Comparison of ENCODE assay signal across 10 mouse cellular contexts in the genomic region with DNA sequence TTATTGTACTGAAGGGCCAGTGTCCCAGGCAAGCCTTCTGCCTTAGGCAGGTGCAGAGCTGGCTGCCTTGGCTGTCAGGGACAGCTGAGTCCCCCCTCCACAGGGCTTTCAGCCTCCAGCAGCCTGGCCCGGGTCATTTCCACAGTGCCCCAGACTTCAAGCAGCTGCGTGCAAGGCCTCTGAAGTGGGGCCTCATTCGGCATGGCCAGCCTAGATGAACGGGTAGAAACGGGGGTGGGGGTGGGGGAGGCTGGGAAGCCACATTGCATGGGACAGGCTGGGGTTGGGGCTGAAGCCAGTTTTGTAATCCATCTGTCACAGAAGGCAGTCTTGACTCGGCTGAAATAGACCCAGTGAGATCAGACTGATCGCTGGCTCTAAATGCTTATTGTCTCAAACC. TPM values are rescaled to one million over a fixed set of nuclear protein-coding genes. Genes with fewer than 3 reads are reported as not detected.
DNase-seq lines count a peak whose midpoint lies in the region; ATAC-seq and TF ChIP-seq lines count a peak whose summit lies in the region.
"Had no signal": no experiment of that assay in that cellular context is flagged by ENCODE, and none has a peak within 500 bp of the region (broad histone marks: within the 10 kb centered on the region; RNA-seq: fewer than 3 reads in every experiment).

No protein-coding gene starts in this region.

- no peak overlapping the region for H3K4me2 ChIP-seq in lung, embryonic 15.5 days
- no peak overlapping the region for H3K4me2 ChIP-seq in forebrain, postnatal 0 days (ENCODE audit: low read depth)
- H3K4me2 ChIP-seq in limb, embryonic 15.5 days, result no peak overlapping the region
- H3K4me2 ChIP-seq in neural tube, embryonic 14.5 days (ENCODE audit: low read depth, low read length), result no peak overlapping the region
- H3K4me2 ChIP-seq: embryonic facial prominence, embryonic 13.5 days had no signal

- H3K9ac ChIP-seq in lung, embryonic 15.5 days, result no peak overlapping the region
- H3K9ac ChIP-seq in forebrain, postnatal 0 days, result no peak overlapping the region
- no peak overlapping the region for H3K9ac ChIP-seq in limb, embryonic 15.5 days
- H3K9ac ChIP-seq in neural tube, embryonic 14.5 days (replicated peaks; ENCODE audit: low read depth, low read length), result 0 out of 2 replicates have a peak overlapping the region, but pooled peaks have one; percentile 11
- H3K9ac ChIP-seq: embryonic facial prominence, embryonic 13.5 days had no signal

- 21% methylated on average over 7 of the region's 7 CpGs for WGBS in lung, embryonic 15.5 days
- 14% methylated on average over 7 of the region's 7 CpGs for WGBS in forebrain, postnatal 0 days
- WGBS in limb, embryonic 15.5 days, result 24% methylated on average over 7 of the region's 7 CpGs
- 5% methylated on average over 7 of the region's 7 CpGs for WGBS in neural tube, embryonic 14.5 days

- no peaks in the 10 kb centered on the region for H3K9me3 ChIP-seq in lung, embryonic 15.5 days
- H3K9me3 ChIP-seq in forebrain, postnatal 0 days (ENCODE audit: low read length), result no peaks in the 10 kb centered on the region
- no peaks in the 10 kb centered on the region for H3K9me3 ChIP-seq in limb, embryonic 15.5 days
- H3K9me3 ChIP-seq in neural tube, embryonic 14.5 days (ENCODE audit: control insufficient read depth, low read length), result no peaks in the 10 kb centered on the region
- H3K9me3 ChIP-seq: embryonic facial prominence, embryonic 13.5 days had no signal

- no peak for DNase-seq in lung, postnatal 4 days
- no peak for DNase-seq in forebrain, postnatal 0 days
- no peak for DNase-seq in lung, postnatal 14 days
- no peak for DNase-seq in frontal cortex, postnatal 36 days (ENCODE audit: low spot score in 2 of 2)
- DNase-seq in ovary, adult 18-20 months (ENCODE audit: low spot score), result no peak

- no peak overlapping the region for H3K4me3 ChIP-seq in lung, embryonic 15.5 days
- no peak overlapping the region for H3K4me3 ChIP-seq in forebrain, postnatal 0 days (ENCODE audit: low read depth, low read length)
- H3K4me3 ChIP-seq in limb, embryonic 15.5 days, result no peak overlapping the region
- no peak overlapping the region for H3K4me3 ChIP-seq in neural tube, embryonic 14.5 days (ENCODE audit: low read depth, low read length)
- H3K4me3 ChIP-seq: embryonic facial prominence, embryonic 13.5 days had no signal

- no peak for TF ChIP-seq CTCF in forebrain, postnatal 0 days (IDR thresholded peaks at IDR 0.05; ENCODE audit: low read depth)

- H3K4me1 ChIP-seq in lung, embryonic 15.5 days, result peaks cover 15% of the 10 kb centered on the region; the same call in 1 of the 2 replicates
- H3K4me1 ChIP-seq in forebrain, postnatal 0 days (ENCODE audit: insufficient read depth), result peaks cover 8% of the 10 kb centered on the region; the same call in 1 of the 2 replicates
- H3K4me1 ChIP-seq in limb, embryonic 15.5 days, result peaks cover 5% of the 10 kb centered on the region; the same call in 1 of the 2 replicates
- H3K4me1 ChIP-seq in neural tube, embryonic 14.5 days (ENCODE audit: control insufficient read depth, insufficient read depth, low read length), result peaks cover 16% of the 10 kb centered on the region

- no peaks in the 10 kb centered on the region for H3K27me3 ChIP-seq in lung, embryonic 15.5 days
- no peaks in the 10 kb centered on the region for H3K27me3 ChIP-seq in forebrain, postnatal 0 days (ENCODE audit: insufficient read depth, low read length)
- no peaks in the 10 kb centered on the region for H3K27me3 ChIP-seq in limb, embryonic 15.5 days
- H3K27me3 ChIP-seq in neural tube, embryonic 14.5 days (ENCODE audit: control insufficient read depth, insufficient read depth, low read length), result no peaks in the 10 kb centered on the region
- H3K27me3 ChIP-seq: CH12.LX had no signal

- peak; percentile 39; the same call in 1 of the 2 replicates for ATAC-seq in lung, embryonic 15.5 days (ENCODE audit: borderline replicate concordance, extremely low read depth, low FRiP score, low TSS enrichment)
- ATAC-seq in forebrain, postnatal 0 days, result peak; percentile 53
- ATAC-seq in limb, embryonic 15.5 days (ENCODE audit: insufficient number of reproducible peaks, low FRiP score, low TSS enrichment, low read depth), result peak; percentile 59; the same call in 1 of the 2 replicates
- ATAC-seq in neural tube, embryonic 14.5 days (ENCODE audit: low read depth), result peak; percentile 69

- H3K27ac ChIP-seq in lung, embryonic 15.5 days, result no peak overlapping the region
- H3K27ac ChIP-seq in forebrain, postnatal 0 days (ENCODE audit: low read depth, low read length), result no peak overlapping the region
- H3K27ac ChIP-seq in limb, embryonic 15.5 days, result no peak overlapping the region
- peak overlapping the region; percentile 60 for H3K27ac ChIP-seq in neural tube, embryonic 14.5 days (ENCODE audit: low read depth, low read length)
- H3K27ac ChIP-seq: embryonic facial prominence, embryonic 13.5 days had no signal

- no peaks in the 10 kb centered on the region for H3K36me3 ChIP-seq in lung, embryonic 15.5 days
- H3K36me3 ChIP-seq in forebrain, postnatal 0 days (ENCODE audit: insufficient read depth), result no peaks in the 10 kb centered on the region
- H3K36me3 ChIP-seq in limb, embryonic 15.5 days, result no peaks in the 10 kb centered on the region
- no peaks in the 10 kb centered on the region for H3K36me3 ChIP-seq in neural tube, embryonic 14.5 days (ENCODE audit: control insufficient read depth, insufficient read depth, low read length)
- H3K36me3 ChIP-seq: embryonic facial prominence, embryonic 13.5 days had no signal

RNA-seq across cellular contexts. Expression of a gene that starts 26.4 kb away (rescaled TPM):
- polyA plus RNA-seq in lung, embryonic 15.5 days (2015; fragmentation: Nextera tagmentation; extraction: Ambion mirVana), result 1.1 and 1.2 TPM in 2 replicates
- 60.7 and 90.2 TPM in 2 replicates for total RNA-seq in forebrain, postnatal 0 days (2014; rRNA removed)
- 21.9 and 38.3 TPM in 2 replicates for polyA plus RNA-seq in forebrain, postnatal 0 days (2015; fragmentation: Nextera tagmentation; extraction: Ambion mirVana)
- polyA plus RNA-seq in limb, embryonic 15.5 days (2015; fragmentation: Nextera tagmentation; extraction: Ambion mirVana), result 2.5 TPM in 2 replicates
- 71.4 and 77.5 TPM in 2 replicates for polyA plus RNA-seq in neural tube, embryonic 14.5 days (2014; fragmentation: Nextera tagmentation; extraction: Ambion mirVana)
